Mouse (Mus musculus): ENCODE measurements at regions not wholly inside any gene's neighbourhood (a gene's known extent, or its start where the extent isn't known, plus 50 kb on each side); places are given as distances from the start of the nearest gene placed in this dataset.

GRCm38 (mm10) chr16:29147766-29148165, 61.7 kb upstream of the Hrasls start:
- DNase-seq (ENCODE audit: low spot score): no peak

DNA sequence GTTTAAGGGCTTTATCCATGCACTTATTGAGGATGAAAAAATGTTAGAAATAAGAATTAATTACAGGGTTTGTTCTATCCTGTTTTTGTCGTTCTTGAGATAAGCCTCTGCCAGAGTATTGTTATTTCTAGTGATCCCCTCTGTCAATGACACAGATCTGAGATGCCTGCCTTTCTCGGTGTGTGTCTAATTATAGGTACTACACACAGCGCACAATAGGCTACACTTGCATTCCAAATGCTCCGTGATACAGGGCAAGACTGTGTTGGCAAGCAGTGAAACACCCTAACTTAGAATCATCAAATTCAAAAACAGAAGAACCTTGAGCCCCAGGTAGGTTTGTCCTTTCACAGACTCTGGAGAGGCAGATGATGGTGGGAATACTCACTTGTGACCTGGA, 90.3 kb upstream of the Hrasls start:
- no peak for DNase-seq (ENCODE audit: low spot score)

GRCm38 (mm10) chr16:29096791-29097190, 112.7 kb upstream of the Hrasls start:
- no peak for DNase-seq (ENCODE audit: low spot score)

DNA sequence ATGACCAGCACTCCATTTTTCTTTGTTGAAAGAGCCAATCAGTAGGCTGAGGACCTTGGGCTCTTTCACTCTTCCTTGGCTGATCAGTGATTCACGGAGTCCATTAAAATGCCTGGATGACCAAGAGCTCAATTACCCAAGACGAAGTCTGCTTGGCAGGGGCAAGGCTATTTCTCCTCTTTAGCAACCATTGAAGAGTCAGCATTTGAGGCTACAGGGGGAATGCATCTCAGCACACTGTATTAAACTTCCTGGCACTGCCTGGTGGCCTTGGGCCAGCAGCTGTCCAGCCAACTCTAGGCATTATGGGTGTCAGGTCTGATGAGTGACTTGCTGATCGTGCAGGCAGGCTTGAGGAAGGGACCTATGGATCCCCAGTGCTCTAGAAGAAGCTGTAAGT, 136.5 kb upstream of the Mb21d2 start:
- DNase-seq (ENCODE audit: low spot score): no peak

GRCm38 (mm10) chr16:29065097-29065785, 135.8 kb upstream of the Mb21d2 start:
- DNase-seq (ENCODE audit: low spot score): no peak

GRCm38 (mm10) chr16:29063377-29063776, 133.9 kb upstream of the Mb21d2 start:
- no peak for DNase-seq (ENCODE audit: low spot score)

- DNase-seq (ENCODE audit: low spot score): no peak
Observed at GRCm38 (mm10) chr16:29057076-29057475, 127.6 kb upstream of the Mb21d2 start.

DNA sequence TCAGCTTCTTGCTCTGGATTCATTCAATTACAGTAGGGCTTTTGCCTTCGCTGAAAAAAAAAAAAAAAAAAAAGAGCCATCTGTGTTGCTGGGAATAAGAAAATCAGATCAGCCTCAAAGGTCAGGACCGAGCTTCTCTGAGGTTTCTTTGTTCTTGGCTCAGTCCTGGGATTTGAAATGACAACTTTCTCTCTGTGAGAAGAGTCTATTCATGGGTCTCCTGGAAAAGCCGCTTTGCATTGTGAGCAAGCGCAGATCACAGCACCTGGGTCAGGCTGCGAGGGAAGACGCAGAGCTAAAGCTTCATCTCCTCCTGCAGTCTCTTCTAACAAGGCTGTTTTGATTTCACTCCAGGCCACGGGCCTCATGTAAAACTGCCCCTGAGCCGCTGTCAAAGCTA, 125.0 kb upstream of the Mb21d2 start:
- no peak for DNase-seq (ENCODE audit: low spot score)

- DNase-seq (ENCODE audit: low spot score): no peak
Observed at GRCm38 (mm10) chr16:29046453-29046993, 117.0 kb upstream of the Mb21d2 start.

- DNase-seq (ENCODE audit: low spot score): no peak
Observed at GRCm38 (mm10) chr16:29035523-29035922, 106.0 kb upstream of the Mb21d2 start.

GRCm38 (mm10) chr16:29034053-29034794, 104.8 kb upstream of the Mb21d2 start:
- no peak for DNase-seq (ENCODE audit: low spot score)

DNA sequence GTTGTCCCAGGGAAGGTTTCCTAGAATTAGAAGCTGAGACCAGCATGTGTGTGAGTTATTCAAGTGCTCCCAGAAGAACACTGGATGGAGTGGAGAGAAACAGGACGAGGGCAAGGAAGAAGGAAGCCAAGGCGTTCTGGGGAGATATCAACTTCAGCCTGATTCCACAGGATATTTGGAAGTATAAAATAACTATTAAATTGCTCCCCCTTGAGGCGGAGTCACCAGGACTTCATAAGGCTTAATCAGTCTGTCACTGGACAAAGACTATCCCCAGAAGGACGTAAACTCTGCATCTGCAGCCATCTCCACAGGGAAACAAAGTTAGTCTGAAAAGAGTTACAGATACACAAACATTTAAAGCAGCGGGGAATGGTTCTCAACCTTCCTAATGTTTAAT, 103.9 kb upstream of the Mb21d2 start:
- DNase-seq (ENCODE audit: low spot score): no peak

- no peak for DNase-seq (ENCODE audit: low spot score)
Observed at GRCm38 (mm10) chr16:29027856-29028255, 98.4 kb upstream of the Mb21d2 start.

- DNase-seq (ENCODE audit: low spot score): peak; percentile 30
Observed at GRCm38 (mm10) chr16:29001249-29001648, 71.8 kb upstream of the Mb21d2 start.

- no peak for DNase-seq (ENCODE audit: low spot score)
Observed at GRCm38 (mm10) chr16:28999641-29000040, 70.2 kb upstream of the Mb21d2 start.

- DNase-seq (ENCODE audit: low spot score): no peak
Observed at GRCm38 (mm10) chr16:28996629-28997028, 67.2 kb upstream of the Mb21d2 start.

DNA sequence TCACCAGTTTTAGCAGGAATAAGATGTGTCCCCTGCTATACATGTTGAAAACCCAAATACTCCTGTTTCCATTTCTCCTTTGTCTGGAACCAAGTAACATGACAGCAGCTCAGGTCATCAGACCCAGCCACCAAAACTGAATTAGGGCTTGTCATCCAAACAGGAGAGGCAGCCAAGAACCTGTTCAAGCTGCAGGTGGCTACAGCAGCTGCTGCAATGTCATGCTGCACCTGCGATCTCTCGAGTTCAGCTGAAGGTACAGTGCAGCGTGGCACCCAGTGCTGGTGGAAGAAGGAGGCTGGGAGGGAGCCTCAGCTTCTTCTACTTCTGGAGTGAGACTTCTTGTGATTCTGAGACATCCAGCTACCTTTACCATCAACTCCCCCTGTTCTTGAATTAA, 61.2 kb upstream of the Mb21d2 start:
- no peak for DNase-seq (ENCODE audit: low spot score)

DNA sequence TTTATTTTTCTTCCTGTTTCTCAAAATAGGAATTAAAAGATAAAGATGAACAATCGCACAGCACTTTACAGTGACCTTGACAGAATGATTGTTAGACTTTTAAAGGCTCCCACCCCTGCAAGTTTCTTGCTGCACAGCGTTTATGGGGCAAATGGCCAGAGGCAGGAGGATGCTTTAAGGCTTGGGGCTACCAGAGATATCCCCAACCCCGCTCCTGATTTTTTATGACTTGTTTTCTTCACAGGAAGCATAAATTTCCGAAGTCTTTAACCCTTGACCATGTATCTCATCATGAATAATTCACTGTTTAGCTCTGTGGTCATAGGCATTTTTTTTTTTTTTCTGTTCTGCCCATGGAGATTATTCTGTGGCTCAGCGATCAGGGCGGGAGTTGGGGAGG, 55.5 kb upstream of the Mb21d2 start:
- DNase-seq (ENCODE audit: low spot score): no peak

DNA sequence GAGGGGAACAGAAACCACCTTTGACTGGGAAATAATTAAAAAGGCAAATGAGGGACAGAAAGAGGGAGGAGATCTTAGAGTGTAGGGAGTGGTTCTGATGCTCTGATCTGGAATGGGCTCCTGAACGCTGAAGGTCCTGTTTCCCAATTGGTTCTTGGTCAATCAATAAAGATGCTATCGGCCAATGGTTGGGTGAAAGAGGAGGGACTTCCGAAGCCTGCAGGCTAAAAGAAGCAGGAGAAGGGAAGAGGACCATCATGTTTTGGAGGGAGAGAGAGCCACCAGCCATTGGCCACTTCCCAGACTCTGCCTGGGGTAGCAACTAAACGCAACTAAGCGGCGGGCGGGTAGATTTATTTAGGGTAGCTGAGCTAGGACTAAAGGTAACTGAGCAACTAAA, 53.4 kb upstream of the Mb21d2 start:
- no peak for DNase-seq (ENCODE audit: low spot score)

All from ovary, postnatal 36 days (tissue).